Mouse (Mus musculus): ENCODE results near the gene Gm49378. TPM values are rescaled to one million over a fixed set of nuclear protein-coding genes. Genes with fewer than 3 reads are reported as not detected.

Gene Gm49378
- polyA plus RNA-seq, 2 experiments from 2014 or later: not detected

GRCm38 (mm10) chr14:55629312-55629711, 8.4 kb downstream of the Gm49378 start:
- ATAC-seq: peak; percentile 72

GRCm38 (mm10) chr14:55628077-55628827, 9.4 kb downstream of the Gm49378 start:
- ATAC-seq: no peak

- no peak for ATAC-seq
Measured at GRCm38 (mm10) chr14:55618486-55619195, 19.1 kb downstream of the Gm49378 start.

GRCm38 (mm10) chr14:55617822-55618221, 19.9 kb downstream of the Gm49378 start, which contains the start of gene Rec8:
Gene Rec8 (plus strand): TSS chr14:55618037.
- peak; percentile 36 for ATAC-seq

GRCm38 (mm10) chr14:55616844-55617243, 20.9 kb downstream of the Gm49378 start:
- ATAC-seq: no peak

- ATAC-seq: no peak
Measured at GRCm38 (mm10) chr14:55615876-55616275, 21.8 kb downstream of the Gm49378 start.

GRCm38 (mm10) chr14:55614565-55615178, 23.0 kb downstream of the Gm49378 start:
- ATAC-seq: no peak

GRCm38 (mm10) chr14:55613346-55613745, 24.3 kb downstream of the Gm49378 start:
- no peak for ATAC-seq

GRCm38 (mm10) chr14:55608339-55608738, 29.4 kb downstream of the Gm49378 start:
- no peak for ATAC-seq

- ATAC-seq: no peak
Measured at GRCm38 (mm10) chr14:55605743-55606459, 31.8 kb downstream of the Gm49378 start.

GRCm38 (mm10) chr14:55604823-55605222, 32.9 kb downstream of the Gm49378 start:
- ATAC-seq: no peak

GRCm38 (mm10) chr14:55603633-55604576, 33.8 kb downstream of the Gm49378 start:
- ATAC-seq: peak; percentile 90

GRCm38 (mm10) chr14:55603271-55603632, 34.4 kb downstream of the Gm49378 start, which contains the start of gene Irf9:
Gene Irf9 (plus strand): TSS chr14:55603571.
- no peak for ATAC-seq

GRCm38 (mm10) chr14:55598521-55599390, 38.9 kb downstream of the Gm49378 start:
- no peak for ATAC-seq

GRCm38 (mm10) chr14:55596036-55596690, 41.5 kb downstream of the Gm49378 start:
- no peak for ATAC-seq

- no peak for ATAC-seq
Measured at GRCm38 (mm10) chr14:55592226-55592625, 45.5 kb downstream of the Gm49378 start.

GRCm38 (mm10) chr14:55591331-55591891, 46.3 kb downstream of the Gm49378 start, which contains the start of gene Rnf31:
Gene Rnf31 (plus strand): TSS chr14:55591708.
- peak; percentile 70 for ATAC-seq

GRCm38 (mm10) chr14:55590748-55591330, 46.9 kb downstream of the Gm49378 start, which contains the start of gene Psme2:
Gene Psme2 (minus strand): TSS chr14:55591113.
- ATAC-seq: peak; percentile 55
